Mouse (Mus musculus): ENCODE results near the gene Flt4.

DNA sequence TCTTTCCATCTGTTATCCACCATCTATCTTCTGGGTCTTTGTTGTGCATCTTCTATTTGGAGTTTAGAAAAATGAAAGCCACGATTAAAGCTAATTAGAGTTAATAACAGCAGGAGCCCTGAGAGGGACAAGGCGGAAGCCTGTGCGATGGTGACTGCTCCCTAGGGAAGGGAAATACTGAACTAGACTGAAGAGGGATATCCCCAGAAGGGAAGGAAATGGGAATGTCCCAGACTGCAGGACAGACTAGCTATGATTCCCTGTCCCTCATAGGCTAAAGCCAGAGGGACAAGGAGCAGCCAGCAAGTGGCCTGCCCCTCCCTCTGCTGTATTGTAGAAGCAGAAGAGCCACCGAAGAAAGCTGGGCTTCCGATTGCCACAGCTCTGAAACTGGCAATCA is 12.9 kb downstream of the Flt4 start:
- no peak for TF ChIP-seq CTCF (IDR thresholded peaks at IDR 0.05; ENCODE audit: extremely low read depth, insufficient read depth, low read length)
- no peak for TF ChIP-seq POLR2A (IDR thresholded peaks at IDR 0.05; ENCODE audit: extremely low read depth, insufficient read depth, low read length)

Measured in cortical plate, adult 2 months (tissue).